Mouse (Mus musculus) neural tube, embryonic 11.5 days (tissue): ENCODE measurements at regions not wholly inside any gene's neighbourhood (a gene's known extent, or its start where the extent isn't known, plus 50 kb on each side); places are given as distances from the start of the nearest gene placed in this dataset.

Source experiments
- ATAC-seq: fragments of 200-750 bp; cut with Nextera tagmentation; 2 replicates; pipeline ENCODE4 v1.8.0; 2017; ENCODE audit warnings: moderate number of reproducible peaks, mild to moderate bottlenecking, moderate TSS enrichment, moderate library complexity; ENCODE audit not compliant: insufficient read depth, low FRiP score, low TSS enrichment
- DNase-seq: peaks from one replicate; pipeline ENCODE4 v3.0.0-alpha.2; 2015; ENCODE audit warnings: low spot score
- H3K27ac ChIP-seq: fragments of 300-500 bp; sonication (generic); 2 replicates; pipeline ENCODE4 v1.5.1; 2014; ENCODE audit warnings: low read depth, mild to moderate bottlenecking, low read length
- H3K27me3 ChIP-seq: fragments of 300-500 bp; sonication (generic); 2 replicates; pipeline ENCODE4 v1.6.1; 2014; ENCODE audit warnings: mild to moderate bottlenecking, low read length, mixed read lengths; ENCODE audit not compliant: control insufficient read depth, insufficient read depth
- H3K36me3 ChIP-seq: fragments of 300-500 bp; sonication (generic); 2 replicates; pipeline ENCODE4 v1.6.1; 2014; ENCODE audit warnings: mild to moderate bottlenecking, low read length, moderate library complexity, mixed read lengths; ENCODE audit not compliant: control insufficient read depth, insufficient read depth
- H3K4me1 ChIP-seq: fragments of 300-500 bp; sonication (generic); 2 replicates; pipeline ENCODE4 v1.6.1; 2014; ENCODE audit warnings: low read length, mixed read lengths; ENCODE audit not compliant: control insufficient read depth, insufficient read depth
- H3K4me2 ChIP-seq: fragments of 300-500 bp; sonication (generic); 2 replicates; pipeline ENCODE4 v1.6.1; 2014; ENCODE audit warnings: low read depth, mild to moderate bottlenecking, moderate library complexity
- H3K4me3 ChIP-seq: fragments of 300-500 bp; sonication (generic); 2 replicates; pipeline ENCODE4 v1.5.1; 2014; ENCODE audit warnings: low read depth, low read length
- H3K9ac ChIP-seq: fragments of 300-500 bp; sonication (generic); 2 replicates; pipeline ENCODE4 v1.6.1; 2014; ENCODE audit warnings: mild to moderate bottlenecking, low read length
- H3K9me3 ChIP-seq: fragments of 300-500 bp; sonication (generic); 2 replicates; pipeline ENCODE4 v1.6.1; 2016; ENCODE audit warnings: low read length; ENCODE audit not compliant: control insufficient read depth
- WGBS: fragments of 180-500 bp; shearing (Covaris S2); extraction: QIAGEN DNeasy Blood & Tissue Kit; methylation state at CpG from one replicate; pipeline ENCODE4 v1.1.7; 2014; 5-methylcytosine and 5-hydroxymethylcytosine counted together

GRCm38 (mm10) chr1:90502371-90502770, 100.4 kb upstream of the Cops8 start:
- Histone ChIP-seq H3K27ac (no peak overlapping the region), H3K4me2 (no peak overlapping the region), H3K36me3 (no peaks in the 10 kb centered on the region), H3K9ac (no peak overlapping the region), H3K4me1 (peaks cover 6% of the 10 kb centered on the region), H3K4me3 (no peak overlapping the region), H3K9me3 (no peaks in the 10 kb centered on the region), H3K27me3 (no peaks in the 10 kb centered on the region)
- ATAC-seq (no peak), DNase-seq (no peak)
- 93% methylated on average over 3 of the region's 3 CpGs for WGBS

- Histone ChIP-seq H3K27ac (no peak overlapping the region), H3K27me3 (no peaks in the 10 kb centered on the region), H3K9me3 (no peaks in the 10 kb centered on the region), H3K9ac (no peak overlapping the region), H3K4me2 (no peak overlapping the region), H3K36me3 (no peaks in the 10 kb centered on the region), H3K4me1 (peaks cover 6% of the 10 kb centered on the region), H3K4me3 (no peak overlapping the region)
- ATAC-seq (no peak), DNase-seq (no peak)
- WGBS = 84% methylated on average over 8 of the region's 8 CpGs
Observed at GRCm38 (mm10) chr1:90502771-90503540, 99.8 kb upstream of the Cops8 start.

GRCm38 (mm10) chr1:90504583-90505080, 98.1 kb upstream of the Cops8 start:
- Histone ChIP-seq H3K36me3 (no peaks in the 10 kb centered on the region), H3K4me3 (no peak overlapping the region), H3K9me3 (no peaks in the 10 kb centered on the region), H3K9ac (no peak overlapping the region), H3K4me1 (peaks cover 6% of the 10 kb centered on the region), H3K4me2 (no peak overlapping the region), H3K27ac (no peak overlapping the region), H3K27me3 (no peaks in the 10 kb centered on the region)
- 32% methylated on average over 8 of the region's 8 CpGs for WGBS
- DNase-seq (no peak), ATAC-seq (no peak)

- no peak overlapping the region for H3K9ac ChIP-seq
- no peak overlapping the region for H3K27ac ChIP-seq
- no peak overlapping the region for H3K4me3 ChIP-seq
- H3K27me3 ChIP-seq = no peaks in the 10 kb centered on the region
- WGBS = 85% methylated on average over 3 of the region's 3 CpGs
- ATAC-seq (no peak), DNase-seq (no peak)
- H3K4me2 ChIP-seq = no peak overlapping the region
- no peaks in the 10 kb centered on the region for H3K36me3 ChIP-seq
- H3K9me3 ChIP-seq = no peaks in the 10 kb centered on the region
- peaks cover 6% of the 10 kb centered on the region for H3K4me1 ChIP-seq
Observed at GRCm38 (mm10) chr1:90505599-90505998, 97.2 kb upstream of the Cops8 start.

- no peaks in the 10 kb centered on the region for H3K36me3 ChIP-seq
- H3K9me3 ChIP-seq = no peaks in the 10 kb centered on the region
- peaks cover 6% of the 10 kb centered on the region for H3K4me1 ChIP-seq
- peak; percentile 48 for DNase-seq
- H3K4me3 ChIP-seq = no peak overlapping the region
- no peak overlapping the region for H3K4me2 ChIP-seq
- no peak for ATAC-seq
- H3K27me3 ChIP-seq = no peaks in the 10 kb centered on the region
- H3K27ac ChIP-seq = no peak overlapping the region
- 49% methylated on average over 9 of the region's 9 CpGs for WGBS
- no peak overlapping the region for H3K9ac ChIP-seq
Observed at GRCm38 (mm10) chr1:90506582-90506981, 96.2 kb upstream of the Cops8 start.

- Histone ChIP-seq H3K36me3 (no peaks in the 10 kb centered on the region), H3K27ac (no peak overlapping the region), H3K4me1 (peaks cover 6% of the 10 kb centered on the region), H3K9ac (no peak overlapping the region), H3K27me3 (no peaks in the 10 kb centered on the region), H3K4me2 (no peak overlapping the region), H3K4me3 (no peak overlapping the region), H3K9me3 (no peaks in the 10 kb centered on the region)
- 87% methylated on average over 7 of the region's 7 CpGs for WGBS
- ATAC-seq (no peak), DNase-seq (no peak)
Observed at GRCm38 (mm10) chr1:90509371-90509770, 93.4 kb upstream of the Cops8 start.

- no peak for DNase-seq
- H3K4me1 ChIP-seq = 0 out of 2 replicates have a peak, but pooled peaks cover 3% of the 10 kb centered on the region
- ATAC-seq = no peak
- 66% methylated on average over 4 of the region's 4 CpGs for WGBS
- no peak overlapping the region for H3K4me3 ChIP-seq
- H3K27me3 ChIP-seq = no peaks in the 10 kb centered on the region
- H3K9ac ChIP-seq = no peak overlapping the region
- no peak overlapping the region for H3K27ac ChIP-seq
- no peaks in the 10 kb centered on the region for H3K36me3 ChIP-seq
- H3K4me2 ChIP-seq = no peak overlapping the region
- no peaks in the 10 kb centered on the region for H3K9me3 ChIP-seq
Observed at GRCm38 (mm10) chr1:90513442-90514070, 89.2 kb upstream of the Cops8 start.

- Histone ChIP-seq H3K4me1 (0 out of 2 replicates have a peak, but pooled peaks cover 3% of the 10 kb centered on the region), H3K4me2 (no peak overlapping the region), H3K4me3 (no peak overlapping the region), H3K9me3 (no peaks in the 10 kb centered on the region), H3K27ac (no peak overlapping the region), H3K27me3 (no peaks in the 10 kb centered on the region), H3K9ac (no peak overlapping the region), H3K36me3 (no peaks in the 10 kb centered on the region)
- DNase-seq = no peak
- ATAC-seq = no peak
- 90% methylated on average over 7 of the region's 7 CpGs for WGBS
Observed at GRCm38 (mm10) chr1:90514176-90514575, 88.6 kb upstream of the Cops8 start.
